Mouse (Mus musculus) myocyte (in vitro differentiated cells): ENCODE measurements around the gene Slc1a3. TPM values are rescaled to one million over a fixed set of nuclear protein-coding genes. Genes with fewer than 3 reads are reported as not detected.
A peak's percentile ranks its signal among the peaks of the same experiment; 100 is the strongest.

Experiments used
- H3K27me3 ChIP-seq: one replicate; pipeline ENCODE4 v1.6.1; 2011; ENCODE audit not compliant: control insufficient read depth, insufficient read depth, insufficient read length
- H3K36me3 ChIP-seq: one replicate; pipeline ENCODE4 v1.6.1; 2011; ENCODE audit not compliant: control insufficient read depth, insufficient read depth
- H3K4me2 ChIP-seq: one replicate; pipeline ENCODE4 v1.6.1; 2011; ENCODE audit warnings: low read depth, control low read depth
- H3K4me3 ChIP-seq: one replicate; pipeline ENCODE4 v1.5.1; 2011; ENCODE audit warnings: mild to moderate bottlenecking, control low read depth, moderate library complexity
- H3K79me2 ChIP-seq: one replicate; pipeline ENCODE4 v1.6.1; 2011; ENCODE audit not compliant: control insufficient read depth, insufficient read depth
- H3ac ChIP-seq: one replicate; pipeline ENCODE4 v1.6.1; 2011; ENCODE audit not compliant: control insufficient read depth, insufficient read length
- CEBPB ChIP-seq: IDR thresholded peaks from 2 replicates; pipeline ENCODE4 v1.6.1; 2011; ENCODE audit warnings: mild to moderate bottlenecking, moderate library complexity; ENCODE audit not compliant: poor library complexity, insufficient read depth, severe bottlenecking
- E2F4 ChIP-seq: IDR thresholded peaks from one replicate; pipeline ENCODE4 v1.6.1; 2011; ENCODE audit warnings: mild to moderate bottlenecking, control low read depth, moderate library complexity; ENCODE audit not compliant: insufficient read depth
- MAX ChIP-seq: IDR thresholded peaks from one replicate; pipeline ENCODE4 v1.6.1; 2011; ENCODE audit warnings: low read depth, mild to moderate bottlenecking, control low read depth
- MYOD1 ChIP-seq, 3 experiments: IDR thresholded peaks; one replicate each; pipeline ENCODE4 v1.6.1; 2011; ENCODE audit warnings: control low read depth in 2 of 3, low read depth in 2 of 3, mild to moderate bottlenecking in 2 of 3, moderate library complexity in 1 of 3; ENCODE audit not compliant: insufficient read length in 2 of 3, control insufficient read depth in 1 of 3
- MYOG ChIP-seq, 3 experiments: IDR thresholded peaks; one replicate each; pipeline ENCODE4 v1.6.1; 2011; ENCODE audit warnings: control low read depth in 2 of 3, low read depth in 2 of 3, mild to moderate bottlenecking in 2 of 3; ENCODE audit not compliant: insufficient read length in 2 of 3, control insufficient read depth in 1 of 3, insufficient read depth in 1 of 3
- POLR2A ChIP-seq: IDR thresholded peaks from one replicate; pipeline ENCODE4 v1.6.1; 2011; ENCODE audit warnings: low read depth, mild to moderate bottlenecking, control low read depth, moderate library complexity; ENCODE audit not compliant: insufficient read length
- POLR2AphosphoS2 ChIP-seq: IDR thresholded peaks from one replicate; pipeline ENCODE4 v1.6.1; 2011; ENCODE audit warnings: low read depth, control low read depth; ENCODE audit not compliant: insufficient read length
- REST ChIP-seq: IDR thresholded peaks from one replicate; pipeline ENCODE4 v1.6.1; 2011; ENCODE audit warnings: mild to moderate bottlenecking, control low read depth, moderate library complexity; ENCODE audit not compliant: insufficient read depth, insufficient read length
- SRF ChIP-seq: IDR thresholded peaks from one replicate; pipeline ENCODE4 v1.6.1; 2011; ENCODE audit warnings: low read depth; ENCODE audit not compliant: control insufficient read depth, insufficient read length
- TCF12 ChIP-seq: IDR thresholded peaks from one replicate; pipeline ENCODE4 v1.6.1; 2011; ENCODE audit warnings: mild to moderate bottlenecking, control low read depth; ENCODE audit not compliant: poor library complexity, insufficient read depth, severe bottlenecking
- TCF3 ChIP-seq: IDR thresholded peaks from one replicate; pipeline ENCODE4 v1.6.1; 2011; ENCODE audit warnings: low read depth, control low read depth; ENCODE audit not compliant: insufficient read length
- USF1 ChIP-seq: IDR thresholded peaks from one replicate; pipeline ENCODE4 v1.6.1; 2011; ENCODE audit warnings: low read depth, mild to moderate bottlenecking, control low read depth, moderate library complexity
- polyA plus RNA-seq: library from polyadenylated mRNA; unstranded; fragments of >200 nt; fragmentation: generic; extraction: Trizol; gene quantifications from one replicate; pipeline ENCODE4 v1.2.1, GENCODE M21; 2012; ENCODE audit warnings: missing spikeins

Gene Slc1a3
- polyA plus RNA-seq, 1 experiment = 0.47 TPM

GRCm38 (mm10) chr15:8637283-8637682 is 73.3 kb downstream of the Slc1a3 start:
- TF ChIP-seq CEBPB (peak; percentile 91), SRF (no peak)
- Histone ChIP-seq H3K4me3 (no peak overlapping the region), H3K36me3 (no peaks in the 10 kb centered on the region)

GRCm38 (mm10) chr15:8635974-8636373 is 74.6 kb downstream of the Slc1a3 start:
- TF ChIP-seq CEBPB = no peak
- no peak for TF ChIP-seq SRF
- no peak for TF ChIP-seq E2F4
- TF ChIP-seq POLR2AphosphoS2 = no peak
- no peak for TF ChIP-seq MAX
- no peak for TF ChIP-seq POLR2A
- TF ChIP-seq REST = no peak
- no peaks in the 10 kb centered on the region for H3K36me3 ChIP-seq
- no peak overlapping the region for H3ac ChIP-seq
- no peaks in the 10 kb centered on the region for H3K27me3 ChIP-seq
- H3K79me2 ChIP-seq = no peaks in the 10 kb centered on the region
- no peak overlapping the region for H3K4me3 ChIP-seq
- no peak overlapping the region for H3K4me2 ChIP-seq

More at GRCm38 (mm10) chr15:8637283-8637682, 73.3 kb downstream of the Slc1a3 start:
- Histone ChIP-seq H3K79me2 (no peaks in the 10 kb centered on the region), H3ac (no peak overlapping the region), H3K27me3 (no peaks in the 10 kb centered on the region), H3K4me2 (no peak overlapping the region)

GRCm38 (mm10) chr15:8634807-8635206 is 75.8 kb downstream of the Slc1a3 start:
- no peak overlapping the region for H3K4me3 ChIP-seq
- H3K27me3 ChIP-seq = no peaks in the 10 kb centered on the region
- H3ac ChIP-seq = no peak overlapping the region
- TF ChIP-seq MAX = no peak
- no peak for TF ChIP-seq SRF
- no peak for TF ChIP-seq USF1
- TF ChIP-seq REST = no peak
- TF ChIP-seq CEBPB = no peak
- no peak for TF ChIP-seq TCF3
- TF ChIP-seq POLR2A = no peak
- TF ChIP-seq POLR2AphosphoS2 = no peak
- no peak for TF ChIP-seq MYOG (IDR thresholded peaks at IDR 0.05; ENCODE audit: control insufficient read depth in 1 of 3, insufficient read depth in 1 of 3, insufficient read length in 2 of 3, low read depth in 2 of 3)
- TF ChIP-seq E2F4 = no peak
- no peak for TF ChIP-seq TCF12
- H3K4me2 ChIP-seq = no peak overlapping the region
- H3K36me3 ChIP-seq = no peaks in the 10 kb centered on the region
- H3K79me2 ChIP-seq = no peaks in the 10 kb centered on the region

- H3K27me3 ChIP-seq = no peaks in the 10 kb centered on the region
- TF ChIP-seq MAX (no peak), USF1 (no peak), E2F4 (no peak), POLR2AphosphoS2 (no peak), MYOD1 (IDR thresholded peaks at IDR 0.05; ENCODE audit: control insufficient read depth in 1 of 3, insufficient read length in 2 of 3, low read depth in 2 of 3) (no peak), MYOG (IDR thresholded peaks at IDR 0.05; ENCODE audit: control insufficient read depth in 1 of 3, insufficient read depth in 1 of 3, insufficient read length in 2 of 3, low read depth in 2 of 3) (no peak)
- H3K36me3 ChIP-seq = no peaks in the 10 kb centered on the region
- H3K4me3 ChIP-seq = no peak overlapping the region
- no peak overlapping the region for H3ac ChIP-seq
- no peaks in the 10 kb centered on the region for H3K79me2 ChIP-seq
- no peak overlapping the region for H3K4me2 ChIP-seq
Observed at GRCm38 (mm10) chr15:8634355-8634754, 76.2 kb downstream of the Slc1a3 start.

GRCm38 (mm10) chr15:8633375-8633774 is 77.2 kb downstream of the Slc1a3 start:
- H3K4me3 ChIP-seq = no peak overlapping the region
- H3K79me2 ChIP-seq = no peaks in the 10 kb centered on the region
- no peak overlapping the region for H3ac ChIP-seq
- TF ChIP-seq SRF (no peak), REST (no peak), CEBPB (no peak), MYOD1 (IDR thresholded peaks at IDR 0.05; ENCODE audit: control insufficient read depth in 1 of 3, insufficient read length in 2 of 3, low read depth in 2 of 3) (no peak), POLR2A (no peak)
- H3K27me3 ChIP-seq = no peaks in the 10 kb centered on the region
- no peaks in the 10 kb centered on the region for H3K36me3 ChIP-seq
- no peak overlapping the region for H3K4me2 ChIP-seq

GRCm38 (mm10) chr15:8632361-8632760 is 78.2 kb downstream of the Slc1a3 start:
- Histone ChIP-seq H3K4me3 (no peak overlapping the region), H3ac (no peak overlapping the region), H3K4me2 (no peak overlapping the region), H3K27me3 (no peaks in the 10 kb centered on the region), H3K36me3 (no peaks in the 10 kb centered on the region), H3K79me2 (no peaks in the 10 kb centered on the region)
- TF ChIP-seq USF1 (no peak), SRF (no peak)
